Mouse (Mus musculus) left cerebral cortex, adult 18-20 months (tissue): Measurements from ENCODE around the gene Postn. TPM values are rescaled to one million over a fixed set of nuclear protein-coding genes. Genes with fewer than 3 reads are reported as not detected.
A peak's percentile ranks its signal among the peaks of the same experiment; 100 is the strongest.

ENCODE experiments used
- DNase-seq, 2 experiments: peaks; one replicate each; pipeline ENCODE4 v3.0.0; 2021 to 2022; ENCODE audit warnings: low spot score in 2 of 2, mixed read lengths in 1 of 2
- total RNA-seq, 2 experiments: library from RNA; stranded (reverse); gene quantifications; 2 replicates each; pipeline ENCODE4 v1.2.3; 2021

Postn gene
- total RNA-seq, 2 experiments from 2014 or later: 1.2 to 1.6 TPM

DNA sequence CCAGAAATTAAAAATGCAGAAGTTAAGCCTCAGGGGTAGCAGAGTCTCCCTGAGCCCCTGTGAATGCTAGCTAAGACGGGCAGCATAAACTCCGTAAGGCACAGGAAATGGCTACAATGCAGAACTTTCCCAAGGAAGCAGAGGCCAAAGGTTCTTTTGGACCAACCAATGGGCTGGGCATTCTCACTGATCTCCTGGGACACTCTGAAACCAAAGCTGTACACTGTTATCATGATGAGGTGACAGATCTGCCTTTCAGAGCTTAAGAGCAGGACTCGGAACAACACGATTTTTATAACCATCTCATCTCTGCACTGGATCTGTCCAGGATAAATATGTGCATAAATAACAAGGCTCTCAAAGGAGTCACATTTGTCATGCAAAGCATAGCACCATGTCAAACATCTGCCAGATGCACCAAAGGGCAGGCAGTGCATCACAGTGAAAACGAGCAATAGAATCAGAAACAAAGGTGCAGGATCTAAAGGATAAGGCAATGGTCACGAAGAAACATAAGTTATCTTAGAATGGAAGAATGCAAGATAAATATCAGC lies 57.0 kb downstream of the Postn start:
- no peak for DNase-seq

DNA sequence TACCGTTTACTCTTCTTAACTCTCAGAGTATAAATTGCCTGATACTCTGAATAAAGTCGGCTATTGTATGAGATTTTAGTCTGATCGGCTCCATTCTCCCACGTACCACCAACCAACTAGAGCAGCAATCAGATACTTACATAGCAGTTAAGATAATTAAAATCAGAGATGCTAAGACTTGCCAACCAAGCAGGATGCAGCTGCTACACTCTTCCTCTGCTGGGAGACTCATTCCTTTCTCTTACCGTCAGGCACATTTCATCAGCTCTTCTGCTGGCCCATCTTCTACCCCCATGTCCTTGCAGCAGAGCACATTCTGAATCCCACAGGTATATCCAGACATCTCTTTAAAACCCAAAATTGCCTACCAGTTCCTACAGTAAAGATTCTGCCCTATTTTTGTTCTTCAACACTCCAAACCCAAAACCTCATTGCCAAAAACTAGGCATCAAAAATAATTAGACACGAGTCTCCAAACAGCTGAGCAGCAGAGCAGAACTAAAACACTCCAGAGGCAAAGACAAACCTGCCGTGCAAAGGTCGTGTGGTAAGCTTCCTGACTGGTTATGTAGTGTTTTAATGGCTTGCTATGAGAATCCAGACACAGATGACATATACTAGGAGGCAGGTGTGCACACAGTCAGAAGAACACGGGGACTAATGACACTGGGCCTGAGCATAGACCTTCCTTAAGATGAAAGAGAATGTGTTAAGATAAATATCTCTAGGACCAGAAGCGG lies 59.5 kb downstream of the Postn start:
- DNase-seq: no peak

DNA sequence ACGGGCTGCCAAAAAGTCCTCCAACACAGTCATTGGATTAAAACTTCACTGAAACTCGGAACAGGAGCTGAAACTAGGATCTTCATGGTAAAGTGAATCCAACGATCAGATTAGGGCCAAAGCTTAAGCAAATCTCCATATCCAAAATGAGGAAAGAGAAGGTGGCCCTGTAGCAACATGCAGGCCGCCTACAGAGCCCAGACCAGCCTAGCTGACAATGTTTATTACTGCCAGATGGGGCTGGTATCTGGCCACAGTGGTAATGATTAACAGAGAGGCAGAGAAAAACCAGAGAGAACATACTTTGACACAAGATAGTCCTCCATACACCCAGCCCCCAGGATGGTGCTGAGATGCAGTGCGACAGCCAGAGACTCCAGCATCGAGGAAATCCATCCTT lies 60.1 kb downstream of the Postn start:
- DNase-seq: no peak

DNA sequence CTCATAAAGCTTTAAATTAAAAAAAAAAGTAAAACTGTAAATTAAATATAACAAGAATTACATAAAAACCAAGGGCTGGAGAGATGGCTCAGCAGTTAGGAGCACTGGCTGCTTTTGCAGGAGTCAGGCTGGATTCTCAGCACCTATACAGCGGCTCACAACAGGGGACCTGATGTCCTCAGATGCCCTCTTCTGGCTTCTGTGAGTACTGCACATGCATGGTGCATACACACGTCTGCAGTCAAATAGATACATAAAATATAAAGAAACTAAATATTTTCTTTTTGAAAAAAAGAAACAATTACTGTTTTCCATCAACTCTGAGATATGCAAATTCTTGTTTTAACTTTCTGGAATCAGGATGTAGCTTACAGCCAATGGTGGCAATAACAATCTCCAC lies 60.8 kb downstream of the Postn start:
- no peak for DNase-seq

DNA sequence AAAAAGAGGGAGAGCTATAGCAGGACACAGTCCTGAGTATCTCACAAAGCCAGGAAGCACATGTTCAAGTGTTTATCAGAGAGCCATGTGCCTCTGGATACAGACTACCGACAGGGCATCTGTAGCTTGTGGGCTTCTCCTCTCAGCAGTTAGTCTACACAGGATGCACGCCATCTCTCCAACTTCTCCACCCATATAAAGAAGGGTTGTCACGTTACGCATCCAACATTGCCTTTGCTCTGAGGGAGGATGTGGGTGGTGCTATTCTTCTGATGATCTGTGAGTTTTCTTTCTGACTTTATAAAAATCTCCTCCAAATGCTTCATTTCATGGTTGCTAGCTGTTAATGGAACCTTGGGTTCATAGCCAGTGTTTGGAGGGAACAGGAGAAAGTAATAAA lies 63.2 kb downstream of the Postn start:
- peak in 1 of 2 experiments; percentile 4 for DNase-seq

DNA sequence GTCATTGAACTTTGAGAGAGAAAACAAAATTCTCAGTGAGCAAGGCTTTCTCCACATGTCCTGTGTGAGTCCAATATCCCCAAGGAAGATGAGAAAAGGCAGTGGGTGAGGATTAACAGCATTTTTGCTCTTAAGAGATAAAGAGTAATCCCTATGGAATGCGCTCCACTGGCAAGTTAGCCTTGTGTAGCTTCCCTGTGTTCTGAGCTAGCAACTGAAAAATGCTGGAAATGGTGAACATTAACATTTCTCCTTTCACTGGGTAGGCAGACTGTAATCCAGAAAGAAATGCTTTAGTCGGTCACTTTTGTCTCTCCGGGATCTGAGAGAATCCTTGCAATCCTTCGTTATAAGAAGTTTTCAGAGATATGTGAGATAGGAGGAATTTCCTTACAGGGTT lies 70.8 kb downstream of the Postn start:
- DNase-seq: no peak

DNA sequence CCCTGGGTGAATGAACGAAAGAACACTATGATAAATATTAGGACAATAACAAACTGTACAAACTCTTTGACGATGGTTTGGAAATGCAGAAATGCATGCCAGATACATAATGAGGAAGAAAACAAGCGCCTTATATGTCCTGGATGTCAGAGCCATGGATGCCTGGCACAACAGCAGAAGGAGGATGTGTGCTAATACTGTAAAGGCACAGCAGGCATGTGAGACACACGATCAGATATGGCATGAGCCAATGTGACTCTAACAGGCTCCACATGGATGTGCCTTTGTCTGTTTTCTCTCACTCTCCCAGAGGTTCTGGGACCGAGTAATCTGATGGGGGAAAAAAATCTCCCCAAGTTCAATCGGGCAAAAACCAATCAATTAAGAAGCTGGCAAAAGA lies 71.3 kb downstream of the Postn start:
- no peak for DNase-seq

DNA sequence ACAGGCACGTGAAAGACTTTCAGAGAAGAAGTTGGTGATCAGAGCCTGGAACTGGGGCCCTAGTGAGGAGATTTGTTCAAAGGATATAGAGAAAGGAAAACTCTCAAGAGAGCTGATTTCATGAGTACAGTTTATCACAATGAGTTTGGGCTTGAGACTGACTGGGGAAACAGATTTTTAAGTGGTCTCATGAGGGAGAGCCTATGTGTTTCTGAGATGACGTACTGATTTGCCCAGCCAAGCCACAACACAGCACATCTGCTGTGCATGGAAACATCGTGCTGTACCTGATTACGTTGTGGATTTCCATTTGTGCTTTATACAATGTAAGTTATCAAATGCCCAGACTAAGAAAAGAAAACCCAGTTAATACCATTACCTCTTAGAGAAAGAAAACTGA lies 71.7 kb downstream of the Postn start:
- no peak for DNase-seq

DNA sequence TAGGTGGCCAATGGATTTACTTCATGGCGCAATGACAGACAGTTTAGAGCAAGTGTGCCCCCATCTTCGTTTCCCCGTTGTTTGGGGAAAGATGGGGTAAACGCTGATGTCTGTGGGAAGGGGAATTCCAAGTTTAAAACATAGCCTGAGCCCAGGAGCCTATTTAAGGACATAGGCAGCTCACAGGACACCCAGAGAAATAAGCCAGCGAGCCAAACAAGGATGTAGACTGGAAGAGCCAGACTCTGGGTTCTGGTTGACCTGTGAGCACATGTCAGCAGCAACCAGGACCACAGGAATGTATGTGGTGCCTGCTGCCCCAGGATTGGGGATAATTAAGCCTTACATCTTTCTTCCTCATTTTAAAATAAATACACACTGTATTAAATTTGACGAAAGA lies 73.7 kb downstream of the Postn start:
- DNase-seq: no peak

DNA sequence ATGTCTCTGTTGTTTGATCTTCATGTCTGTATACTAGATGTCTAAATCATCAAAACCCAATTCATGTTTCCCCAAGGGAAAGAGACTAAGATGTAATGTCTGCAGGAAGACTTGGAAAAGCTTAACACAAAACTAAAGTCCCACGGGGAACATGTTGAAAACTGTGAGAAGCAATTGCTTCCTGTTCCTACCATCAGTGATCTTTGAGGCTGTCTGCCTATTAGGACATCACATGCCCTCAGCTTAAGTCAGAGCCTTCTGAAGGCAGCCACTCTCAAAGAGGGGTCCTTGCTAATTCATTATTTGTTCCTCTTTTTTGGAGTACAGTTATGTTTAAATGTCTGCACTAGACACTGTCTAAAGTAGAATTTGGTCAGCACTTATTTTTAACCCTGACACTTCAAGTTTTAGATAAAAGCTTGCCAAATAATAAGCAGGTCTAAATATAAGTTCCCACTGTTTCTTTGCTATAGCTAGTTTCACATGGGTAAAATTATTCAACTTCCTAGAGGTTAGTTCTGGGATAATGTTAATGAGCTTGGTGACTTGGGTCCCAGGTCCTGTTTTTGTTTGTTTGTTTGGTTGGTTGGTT lies 75.6 kb downstream of the Postn start:
- DNase-seq: no peak

Other genes with a start within 250 kb of the Postn start
- 10 to 100 TPM; 14.9 to 18.1 TPM for gene Trpc4, start 205.1 kb upstream of the Postn start, total RNA-seq